Mouse (Mus musculus) hematopoietic multipotent progenitor cell, adult 10-12 weeks (in vitro differentiated cells): ENCODE measurements around the gene Ccdc28a. TPM values are rescaled to one million over a fixed set of nuclear protein-coding genes. Genes with fewer than 3 reads are reported as not detected.

ENCODE experiments used
- polyA plus RNA-seq: library from polyadenylated mRNA; stranded (reverse); fragments of >175 nt; gene quantifications from 2 replicates; pipeline ENCODE4 v1.2.3, GENCODE M21; 2012; ENCODE audit warnings: low replicate concordance

The Ccdc28a gene
- polyA plus RNA-seq: 1.9 and 3.5 TPM in 2 replicates

GRCm38 (mm10) chr10:18234560-18235401, at the start of gene Ccdc28a:
Ccdc28a (minus strand) TSS chr10:18234998.

GRCm38 (mm10) chr10:18210726-18211125, 24.1 kb downstream of the Ccdc28a start, which contains the start of gene Ect2l:
Ect2l (minus strand) TSS chr10:18210890.

Other genes starting within 250 kb of the Ccdc28a start
- gene Abracl, start 211.7 kb downstream of the Ccdc28a start, polyA plus RNA-seq: 35.5 and 62.0 TPM in 2 replicates
- gene Reps1, start 179.1 kb downstream of the Ccdc28a start, polyA plus RNA-seq: 13.0 and 34.4 TPM in 2 replicates
- gene Ect2l, start 24.1 kb downstream of the Ccdc28a start, polyA plus RNA-seq: not detected in 2 replicates
- 0.40 and 0.92 TPM in 2 replicates for gene Nhsl1, start 84.0 kb upstream of the Ccdc28a start, polyA plus RNA-seq